Mouse (Mus musculus): ENCODE measurements around the gene Carf.

Gene Carf

DNA sequence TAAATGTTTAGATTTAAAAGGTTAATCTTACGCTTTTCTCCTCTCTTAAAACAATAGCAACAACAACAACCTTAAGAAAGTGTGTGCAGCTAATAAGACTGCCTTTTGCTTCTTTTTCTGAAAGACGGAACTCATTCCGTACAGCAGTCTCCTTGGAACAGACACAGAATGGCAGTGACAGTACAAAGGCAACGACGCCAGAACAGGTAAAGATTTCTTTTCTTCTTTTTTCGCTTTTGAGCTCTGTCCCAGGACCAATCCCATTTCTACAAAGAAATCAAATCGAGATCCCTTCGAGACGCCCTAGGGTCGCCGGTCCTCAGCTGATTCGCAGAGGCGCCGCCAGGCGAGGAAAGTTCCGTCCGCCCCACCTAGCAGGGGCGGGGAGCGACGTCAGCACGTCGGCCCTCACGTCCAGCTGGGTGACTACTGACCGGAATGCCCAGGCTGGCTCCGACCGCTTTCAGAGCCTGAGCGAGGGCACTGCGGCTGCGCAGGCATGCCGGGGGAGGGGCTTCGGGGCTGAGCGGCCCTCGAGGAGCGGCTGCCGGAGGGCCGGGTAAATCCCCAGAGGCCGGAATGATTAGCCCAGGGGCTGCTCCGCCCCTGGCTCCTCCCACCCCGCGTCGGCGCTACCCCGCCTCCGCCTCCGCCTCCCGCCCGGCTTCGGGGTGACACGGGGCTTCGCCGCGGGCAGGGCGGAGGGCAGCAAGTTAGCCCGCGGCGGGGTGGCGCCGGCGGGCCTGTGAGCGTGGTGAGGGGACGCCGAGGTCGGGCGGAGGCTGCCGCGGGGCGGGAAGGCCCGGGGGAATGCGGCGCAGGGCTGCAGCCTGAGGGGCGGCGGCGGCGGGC, 82.1 kb downstream of the Carf start, which contains the start of gene Nbeal1:
Gene Nbeal1 (plus strand): TSS at position 668 of the 852 bp plus-strand sequence.
- DNase-seq (ENCODE audit: low read depth) = peak; percentile 100

DNA sequence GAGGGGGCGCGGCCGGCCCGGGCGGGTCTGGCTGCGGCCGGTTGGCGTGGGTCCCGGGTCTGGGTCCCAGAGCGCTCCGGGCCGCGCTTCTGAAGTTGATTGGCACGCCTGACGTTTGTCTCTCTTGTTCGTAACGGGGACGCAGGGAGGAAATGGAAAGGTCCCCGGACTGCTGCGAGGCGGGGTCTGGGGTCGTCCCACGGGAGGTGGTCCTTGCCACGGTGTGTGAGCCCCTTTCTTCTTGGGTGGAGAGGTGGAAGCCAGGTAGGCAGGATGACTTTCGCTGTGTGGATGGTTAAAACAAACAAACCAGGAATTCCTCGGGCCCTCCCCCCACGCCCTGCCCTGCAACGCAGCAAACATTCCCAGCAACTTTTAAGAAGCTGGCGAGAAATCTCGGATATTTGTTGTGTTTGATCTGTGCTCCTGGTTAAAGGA, 82.8 kb downstream of the Carf start:
- peak; percentile 66 for DNase-seq (ENCODE audit: low read depth)

DNA sequence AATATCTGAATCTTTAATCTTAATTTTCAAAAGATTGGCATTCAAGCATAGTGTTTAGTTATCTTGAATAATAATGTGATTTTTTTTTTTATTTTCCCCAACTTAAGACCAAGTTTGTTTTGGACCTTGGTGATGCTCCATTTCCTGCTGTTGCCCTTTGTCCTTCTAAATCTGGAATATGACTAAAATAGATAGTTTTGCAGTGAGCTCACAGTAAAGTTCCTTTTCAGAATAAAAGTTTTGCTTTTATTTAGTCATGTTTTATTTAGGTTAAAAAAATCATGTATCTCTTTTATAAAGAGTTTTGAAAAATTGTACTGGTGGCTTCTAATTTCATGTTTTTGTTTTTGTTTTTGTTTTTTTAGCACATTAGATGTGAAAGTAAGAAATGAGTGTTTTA, 90.4 kb downstream of the Carf start:
- DNase-seq (ENCODE audit: low read depth) = no peak

GRCm38 (mm10) chr1:60196813-60197212, 98.8 kb downstream of the Carf start:
- peak; percentile 13 for DNase-seq (ENCODE audit: low read depth)

GRCm38 (mm10) chr1:60199006-60199405, 101.0 kb downstream of the Carf start:
- peak; percentile 20 for DNase-seq (ENCODE audit: low read depth)

All from NIH3T3 (cell line).